Mouse (Mus musculus) cerebellum, adult 11-12 months (tissue): ENCODE results near the gene Gm20388.
A peak's percentile ranks its signal among the peaks of the same experiment; 100 is the strongest.

Experiments
- DNase-seq: peaks from one replicate; pipeline ENCODE4 v3.0.0; 2022

Gene Gm20388

GRCm38 (mm10) chr8:122579196-122579595, 2668.6 kb downstream of the Gm20388 start:
- no peak for DNase-seq

GRCm38 (mm10) chr8:122580926-122581325, 2670.3 kb downstream of the Gm20388 start:
- no peak for DNase-seq

GRCm38 (mm10) chr8:122584981-122585380, 2674.3 kb downstream of the Gm20388 start:
- DNase-seq = no peak

- no peak for DNase-seq
These were observed 2674.8 kb downstream of the Gm20388 start for GRCm38 (mm10) chr8:122585411-122585891.

- DNase-seq = no peak
These were observed 2675.5 kb downstream of the Gm20388 start for GRCm38 (mm10) chr8:122586171-122586570.

- DNase-seq = no peak
These were observed 2676.1 kb downstream of the Gm20388 start for GRCm38 (mm10) chr8:122586749-122587148.

- DNase-seq = no peak
These were observed 2682.6 kb downstream of the Gm20388 start for GRCm38 (mm10) chr8:122593240-122593639.

GRCm38 (mm10) chr8:122593783-122594507, 2683.3 kb downstream of the Gm20388 start:
- DNase-seq = peak; percentile 69

- DNase-seq = no peak
These were observed 2685.4 kb downstream of the Gm20388 start for GRCm38 (mm10) chr8:122596031-122596430.

GRCm38 (mm10) chr8:122600666-122601065, 2690.0 kb downstream of the Gm20388 start:
- no peak for DNase-seq

GRCm38 (mm10) chr8:122604640-122605039, 2694.0 kb downstream of the Gm20388 start:
- DNase-seq = no peak

- DNase-seq = no peak
These were observed 2694.7 kb downstream of the Gm20388 start for GRCm38 (mm10) chr8:122605367-122605766.

- DNase-seq = no peak
These were observed 2696.2 kb downstream of the Gm20388 start for GRCm38 (mm10) chr8:122606810-122607209.

GRCm38 (mm10) chr8:122610209-122610608, 2699.6 kb downstream of the Gm20388 start:
- DNase-seq = no peak

- DNase-seq = no peak
These were observed 2700.1 kb downstream of the Gm20388 start for GRCm38 (mm10) chr8:122610612-122611277.

- DNase-seq = peak; percentile 96
These were observed 2700.9 kb downstream of the Gm20388 start, which contains the start of the genes Galns and Trappc2l for GRCm38 (mm10) chr8:122611295-122612133. Gene Galns, minus strand, starts transcription at chr8:122611463. Gene Trappc2l, plus strand, starts transcription at chr8:122611640.

GRCm38 (mm10) chr8:122616181-122616905, 2705.7 kb downstream of the Gm20388 start:
- DNase-seq = no peak

- DNase-seq = peak; percentile 72
These were observed 2707.4 kb downstream of the Gm20388 start for GRCm38 (mm10) chr8:122617947-122618546.

GRCm38 (mm10) chr8:122618660-122619378, 2708.2 kb downstream of the Gm20388 start:
- no peak for DNase-seq

- no peak for DNase-seq
These were observed 2709.8 kb downstream of the Gm20388 start for GRCm38 (mm10) chr8:122620446-122620845.

GRCm38 (mm10) chr8:122622727-122623126, 2712.1 kb downstream of the Gm20388 start, which contains the start of gene Pabpn1l:
Gene Pabpn1l, minus strand, starts transcription at chr8:122622739.
- no peak for DNase-seq
